Mouse (Mus musculus) cerebellum, adult 11-12 months (tissue): ENCODE data around the gene Ggta1.
"Not testable (repeated sequence)": the region's sequence is repeated elsewhere in the genome, so short reads cannot be mapped to it uniquely, and the experiment has no call there.

Experiments
- DNase-seq: peaks from one replicate; pipeline ENCODE4 v3.0.0; 2022

Gene Ggta1

DNA sequence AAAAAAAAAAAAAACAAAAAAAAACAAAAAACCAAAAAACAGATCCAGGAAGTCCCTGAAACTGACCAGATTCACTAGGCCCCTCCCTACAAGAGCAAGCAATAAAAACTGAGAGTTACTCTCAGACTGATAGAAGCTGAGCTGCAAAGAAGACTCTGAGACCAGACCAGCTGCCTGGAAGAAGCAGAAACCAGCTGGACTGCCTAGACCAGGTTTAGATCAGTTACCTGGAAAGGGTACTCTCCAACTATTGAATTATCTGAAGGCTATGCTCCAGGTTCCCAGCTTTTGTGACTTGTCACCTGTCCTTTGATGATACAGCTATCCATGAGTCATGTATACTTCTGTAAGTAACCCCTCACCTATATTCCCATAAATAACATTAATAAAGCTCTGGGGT is 3.7 kb downstream of the Ggta1 start:
- no peak for DNase-seq

GRCm38 (mm10) chr2:35458421-35458820 is 4.6 kb downstream of the Ggta1 start:
- no peak for DNase-seq

DNA sequence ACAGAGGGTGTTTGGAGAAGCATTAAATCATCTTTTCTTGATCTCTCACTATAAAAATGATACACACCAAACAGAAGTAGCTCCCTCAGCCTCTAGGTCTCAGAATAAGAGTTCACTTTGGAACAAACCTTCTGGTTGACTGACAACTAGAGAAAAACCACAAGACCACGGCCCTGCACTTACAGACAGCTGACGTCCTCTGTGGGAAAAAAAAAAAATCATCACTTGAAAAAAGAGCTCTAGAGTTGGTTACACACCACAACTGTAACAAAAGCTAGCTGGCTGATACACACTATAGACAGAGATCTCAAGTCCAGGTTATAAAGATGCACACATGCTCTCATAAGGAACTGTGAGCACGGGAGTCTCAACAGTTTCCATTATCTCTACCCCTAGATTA is 9.3 kb downstream of the Ggta1 start:
- DNase-seq: no peak

GRCm38 (mm10) chr2:35452695-35453094 is 10.3 kb downstream of the Ggta1 start:
- DNase-seq: not testable (repeated sequence)

DNA sequence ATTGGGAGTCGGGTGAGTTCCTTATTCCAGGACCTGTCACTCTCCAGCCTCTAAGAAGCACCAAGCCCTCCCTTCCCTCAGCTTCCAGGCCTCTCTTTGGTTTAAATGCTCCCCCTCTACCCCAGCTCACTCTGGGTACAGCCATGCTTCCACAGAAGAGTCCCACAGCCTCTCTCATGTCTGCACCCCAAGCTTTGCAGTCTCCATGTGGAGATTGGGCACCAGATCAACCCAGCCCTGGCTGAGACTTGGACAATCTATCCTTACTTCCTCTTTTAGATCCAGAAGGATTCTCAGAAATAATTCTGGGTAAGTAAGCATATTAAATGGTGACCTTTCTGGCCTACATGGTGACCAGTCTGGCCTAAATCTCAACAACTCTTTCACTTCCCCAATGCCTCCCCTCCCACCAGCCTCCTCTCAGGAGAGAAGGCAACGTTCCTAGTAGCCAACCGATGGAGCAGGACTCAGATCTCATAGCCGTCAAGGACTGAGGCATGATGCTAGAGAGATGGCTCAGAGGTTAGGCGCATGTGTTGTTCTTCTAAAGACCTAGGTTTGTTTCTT is 11.5 kb downstream of the Ggta1 start:
- DNase-seq: no peak

- DNase-seq: no peak
These were observed 12.2 kb downstream of the Ggta1 start for GRCm38 (mm10) chr2:35450856-35451255.

DNA sequence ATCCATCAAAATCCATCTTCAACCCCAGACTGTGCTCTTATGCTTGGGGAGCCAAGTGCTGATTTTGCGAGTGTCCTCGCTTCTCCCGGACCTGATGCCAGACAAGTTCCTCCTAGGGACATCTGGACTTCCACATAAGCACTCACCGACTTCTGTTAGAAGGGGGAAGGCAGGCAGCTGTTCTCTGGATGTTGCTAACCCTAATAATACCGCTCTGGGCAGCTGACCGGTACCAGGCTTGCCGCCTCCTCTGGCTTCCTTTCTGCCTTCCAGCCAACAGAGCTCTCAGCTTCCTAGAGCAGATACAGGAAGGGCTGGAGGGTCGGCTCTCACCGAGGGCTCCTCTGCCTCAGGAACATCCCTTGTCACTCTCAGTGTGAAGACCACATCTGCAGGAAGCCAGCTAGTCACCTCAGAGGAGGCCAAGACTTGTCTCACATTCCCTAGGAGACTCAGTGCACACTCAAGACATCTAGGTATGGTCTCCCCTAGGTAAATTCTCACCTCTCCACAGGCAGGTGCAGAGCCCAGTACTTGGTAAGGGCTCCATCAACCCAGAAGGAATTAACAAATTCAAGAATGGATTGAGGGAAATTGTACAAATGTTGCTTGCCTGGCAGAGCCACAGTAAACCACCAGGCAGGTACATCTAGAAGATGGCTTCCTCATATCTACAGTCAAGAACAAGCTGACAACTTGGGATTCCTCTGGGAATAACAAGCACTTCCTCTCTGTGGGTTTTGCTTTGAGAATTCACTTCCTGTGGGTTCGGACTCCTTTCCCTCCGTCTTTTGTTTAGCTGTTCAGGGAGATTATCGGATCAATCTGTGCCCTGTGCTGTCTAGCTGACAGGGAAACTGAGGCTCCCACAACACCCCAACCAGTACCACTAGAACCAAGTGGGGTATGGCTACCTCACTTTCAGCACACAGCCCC is 13.1 kb downstream of the Ggta1 start:
- no peak for DNase-seq

GRCm38 (mm10) chr2:35448914-35449670 is 13.9 kb downstream of the Ggta1 start:
- DNase-seq: no peak

DNA sequence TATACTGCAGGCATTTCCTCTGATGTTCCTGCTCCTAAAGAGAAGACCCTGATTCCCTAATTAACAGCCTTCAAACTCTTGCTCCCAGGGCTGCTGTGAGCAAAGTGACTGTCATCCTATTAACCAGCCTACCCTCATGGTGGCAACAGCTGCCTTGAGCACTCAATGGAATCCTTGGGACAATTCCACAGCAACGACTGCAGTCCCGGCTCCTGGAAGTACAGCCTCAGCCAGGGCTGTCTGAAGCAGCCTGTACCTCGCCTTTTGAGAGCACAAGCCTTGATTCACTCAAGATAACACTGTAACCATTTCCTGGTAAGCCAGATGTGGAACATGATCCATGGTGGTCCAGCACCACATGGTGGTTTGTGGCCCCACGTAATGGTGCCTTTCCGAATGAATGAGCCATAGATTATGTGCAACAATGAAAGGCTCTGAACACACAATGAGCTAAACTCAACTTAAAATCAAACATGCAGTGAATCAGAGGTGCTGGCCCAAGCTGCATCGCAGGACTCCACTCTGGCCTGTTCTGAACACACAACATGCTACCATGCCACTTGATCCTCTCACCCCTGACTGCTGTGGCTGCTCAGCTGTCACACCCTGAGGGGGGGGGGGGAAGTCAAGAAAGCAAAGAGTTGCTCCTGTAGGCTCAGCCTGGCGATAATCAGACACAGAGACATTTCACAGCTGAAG is 14.7 kb downstream of the Ggta1 start:
- DNase-seq: no peak

- DNase-seq: no peak
These were observed 15.6 kb downstream of the Ggta1 start for GRCm38 (mm10) chr2:35447453-35447852.

DNA sequence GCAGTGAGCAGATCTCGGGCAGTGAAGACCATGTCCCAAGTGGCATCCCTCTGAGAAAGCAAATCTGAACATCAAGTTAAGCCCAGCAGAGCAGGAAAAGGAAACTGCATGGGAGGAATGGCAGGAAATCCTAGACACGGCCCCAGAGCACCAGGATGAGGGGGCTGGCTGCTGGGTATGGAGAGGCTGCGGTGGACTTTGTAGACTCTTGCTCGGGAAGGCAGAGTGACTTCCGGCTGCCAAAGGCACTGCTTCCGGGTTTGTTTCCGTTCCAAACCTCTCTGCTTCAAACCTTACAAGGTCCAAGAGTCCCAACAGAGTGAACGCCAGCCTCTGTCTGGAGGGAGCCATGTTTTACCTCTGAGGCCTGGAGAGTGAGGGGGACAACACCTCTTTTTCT is 16.2 kb downstream of the Ggta1 start:
- DNase-seq: no peak

GRCm38 (mm10) chr2:35446300-35446699 is 16.7 kb downstream of the Ggta1 start:
- no peak for DNase-seq

GRCm38 (mm10) chr2:35445610-35446009 is 17.4 kb downstream of the Ggta1 start:
- no peak for DNase-seq

DNA sequence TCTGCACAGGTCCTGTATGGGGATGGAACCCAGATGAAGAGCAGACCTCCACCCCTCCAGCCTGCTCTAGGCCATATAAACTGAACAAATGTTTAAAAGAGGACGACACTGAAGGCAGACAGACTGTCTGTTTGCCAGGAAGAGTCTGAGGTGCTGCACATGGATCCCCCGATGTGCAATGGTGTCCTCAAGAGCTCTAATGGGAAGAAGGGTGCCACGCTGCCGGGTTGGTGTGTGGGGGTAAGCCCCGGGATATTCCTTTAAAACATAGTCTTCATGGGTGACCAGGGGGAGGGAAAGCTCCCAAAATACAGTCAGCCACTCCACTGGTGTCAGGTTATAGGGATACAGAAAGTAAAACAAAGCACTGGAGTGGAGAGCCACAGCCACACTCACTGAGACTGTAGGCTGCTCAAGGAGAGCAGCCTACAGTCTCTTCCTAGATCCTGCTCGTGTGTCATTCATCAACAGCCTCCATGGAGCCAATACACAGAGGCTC is 18.2 kb downstream of the Ggta1 start:
- DNase-seq: no peak

DNA sequence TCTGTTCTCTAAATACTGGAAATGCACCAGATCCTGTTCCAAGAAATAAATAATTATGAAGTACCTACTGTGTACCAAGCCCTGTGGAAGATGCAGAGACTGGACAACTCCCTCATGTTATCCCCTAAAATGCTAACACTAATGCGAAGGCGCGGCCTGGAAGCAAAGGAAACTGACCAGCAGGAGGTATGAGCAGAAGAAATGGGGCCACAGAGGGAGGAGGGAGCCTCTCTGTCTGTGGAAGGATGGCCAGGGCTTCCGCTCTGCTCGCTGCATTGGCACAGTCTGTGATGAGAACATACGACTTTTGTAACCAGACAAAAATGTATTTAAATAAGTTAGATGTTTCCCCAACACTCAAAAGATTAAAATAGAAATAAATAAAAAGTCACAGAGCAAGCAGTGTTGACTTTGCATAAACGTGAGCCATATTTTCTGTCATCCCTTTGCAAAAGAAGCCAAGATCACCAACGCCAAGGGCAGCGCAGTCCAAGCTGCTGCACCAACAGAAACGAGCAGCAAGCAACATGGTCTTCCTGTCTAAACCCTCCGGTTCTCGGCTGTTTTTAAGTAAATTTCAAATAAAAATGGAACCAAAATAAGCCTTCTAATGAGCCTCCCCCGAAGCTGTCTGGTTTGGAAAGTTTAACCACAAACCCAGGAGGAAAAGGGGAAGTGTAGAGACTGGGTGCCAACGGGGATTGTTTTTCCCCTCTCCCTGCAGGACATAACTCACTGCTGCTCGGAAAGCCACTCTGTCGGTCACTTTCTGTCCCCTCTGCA is 18.9 kb downstream of the Ggta1 start:
- peak; percentile 26 for DNase-seq

GRCm38 (mm10) chr2:35443325-35443724 is 19.7 kb downstream of the Ggta1 start:
- no peak for DNase-seq

DNA sequence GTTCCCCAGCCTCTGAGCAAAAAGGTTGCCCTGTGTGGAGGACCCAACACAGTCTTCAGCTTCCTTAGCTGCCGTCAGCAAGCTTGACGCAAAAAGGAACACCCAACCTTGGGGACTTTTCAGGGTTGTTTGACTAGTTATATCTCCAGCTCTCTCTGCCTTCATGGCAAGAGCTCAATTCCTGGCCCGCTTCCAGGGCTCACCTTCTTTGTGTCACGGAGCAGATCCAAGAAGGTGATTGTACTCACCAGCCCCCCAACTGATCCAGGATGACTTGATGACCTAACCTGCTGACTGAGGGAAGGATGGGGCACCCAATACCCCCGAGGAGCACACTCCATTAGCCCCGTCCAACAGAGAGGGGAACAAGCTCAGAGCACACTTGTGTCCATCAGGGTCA is 21.0 kb downstream of the Ggta1 start:
- no peak for DNase-seq

DNA sequence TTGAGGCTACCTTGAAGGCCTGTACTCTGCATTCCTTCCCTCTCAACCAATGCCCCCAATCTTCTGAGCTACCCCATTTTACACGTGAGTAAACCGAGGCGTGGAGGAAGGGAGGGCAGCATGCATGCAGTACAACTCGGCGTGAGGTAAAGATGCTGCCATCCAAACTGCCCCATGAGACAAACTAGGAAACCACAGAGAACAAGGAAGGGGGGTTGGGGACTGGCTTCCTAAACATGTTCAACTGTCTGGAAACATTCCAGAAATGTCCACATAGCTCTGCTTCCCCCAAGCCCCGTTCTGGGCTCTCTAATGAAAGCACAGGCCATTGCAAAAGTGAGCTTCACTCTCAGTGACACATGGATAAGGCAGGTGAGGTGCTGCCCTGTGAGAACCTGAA is 21.6 kb downstream of the Ggta1 start:
- no peak for DNase-seq

GRCm38 (mm10) chr2:35440480-35440879 is 22.6 kb downstream of the Ggta1 start:
- DNase-seq: no peak

DNA sequence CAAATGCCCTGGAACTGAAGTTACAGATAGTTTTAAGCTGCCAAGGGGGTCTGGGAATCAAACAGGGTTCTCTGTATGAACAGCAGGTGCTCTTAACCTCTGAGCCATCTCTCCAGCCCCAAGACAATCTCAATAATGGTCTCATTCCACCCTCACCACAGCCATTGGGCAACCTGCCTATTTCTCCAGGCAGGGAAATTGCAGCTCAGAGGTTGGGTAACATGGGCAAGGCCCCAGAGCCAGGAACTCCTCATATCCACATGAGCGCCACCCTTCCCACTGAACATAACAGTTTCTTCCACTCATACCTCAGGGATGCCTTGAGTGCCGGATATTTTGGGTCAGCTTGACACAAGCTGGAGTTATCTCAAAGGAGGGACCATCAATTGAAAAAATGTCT is 25.2 kb downstream of the Ggta1 start:
- DNase-seq: no peak

GRCm38 (mm10) chr2:35434576-35435123 is 28.4 kb downstream of the Ggta1 start:
- no peak for DNase-seq

DNA sequence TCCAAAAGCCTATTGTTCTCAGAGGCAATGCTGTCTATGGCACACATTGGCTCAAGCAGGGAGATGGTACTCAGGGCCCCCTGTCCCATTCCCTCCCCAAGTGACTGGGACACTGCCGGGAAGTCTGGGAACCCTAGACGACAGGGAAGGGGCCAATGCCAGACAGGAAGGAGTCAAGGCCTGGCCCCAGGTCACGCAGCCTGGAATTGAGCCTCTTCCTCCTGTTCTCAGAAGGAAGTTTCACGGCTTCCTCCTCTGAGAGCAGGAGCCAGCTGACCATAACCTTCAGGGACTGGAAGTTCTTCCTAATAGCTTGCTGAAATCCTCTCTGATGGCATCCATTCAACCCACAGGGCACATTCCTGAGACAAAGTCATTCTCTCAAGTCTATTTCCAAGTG is 29.6 kb downstream of the Ggta1 start:
- no peak for DNase-seq
